Mouse (Mus musculus) heart, embryonic 11.5 days (tissue): ENCODE results near the gene Dph3. TPM values are rescaled to one million over a fixed set of nuclear protein-coding genes. Genes with fewer than 3 reads are reported as not detected.

Experiments
- ATAC-seq: fragments of 200-750 bp; cut with Nextera tagmentation; replicated peaks from 2 replicates; pipeline ENCODE4 v1.8.0; 2017; ENCODE audit warnings: moderate library complexity; ENCODE audit not compliant: insufficient number of reproducible peaks, low FRiP score, low TSS enrichment
- H3K27ac ChIP-seq: fragments of 300-500 bp; sonication (generic); 2 replicates; pipeline ENCODE4 v1.5.1; 2014; ENCODE audit warnings: mild to moderate bottlenecking, low read depth, low read length
- H3K27me3 ChIP-seq: fragments of 300-500 bp; sonication (generic); 2 replicates; pipeline ENCODE4 v1.6.1; 2014; ENCODE audit warnings: mild to moderate bottlenecking, low read length, mixed read lengths; ENCODE audit not compliant: control insufficient read depth, insufficient read depth
- H3K36me3 ChIP-seq: fragments of 300-500 bp; sonication (generic); 2 replicates; pipeline ENCODE4 v1.6.1; 2014; ENCODE audit warnings: mild to moderate bottlenecking, low read length, moderate library complexity, mixed read lengths; ENCODE audit not compliant: control insufficient read depth, insufficient read depth
- H3K4me1 ChIP-seq: fragments of 300-500 bp; sonication (generic); 2 replicates; pipeline ENCODE4 v1.6.1; 2014; ENCODE audit warnings: low read length; ENCODE audit not compliant: control insufficient read depth, insufficient read depth
- H3K4me2 ChIP-seq: fragments of 300-500 bp; sonication (generic); 2 replicates; pipeline ENCODE4 v1.6.1; 2014; ENCODE audit warnings: mild to moderate bottlenecking, moderate library complexity
- H3K4me3 ChIP-seq: fragments of 300-500 bp; sonication (generic); 2 replicates; pipeline ENCODE4 v1.5.1; 2014; ENCODE audit warnings: low read depth, low read length
- H3K9ac ChIP-seq: fragments of 300-500 bp; sonication (generic); 2 replicates; pipeline ENCODE4 v1.6.1; 2014; ENCODE audit warnings: mild to moderate bottlenecking, low read depth, low read length, moderate library complexity
- H3K9me3 ChIP-seq: fragments of 300-500 bp; sonication (generic); replicated peaks from 2 replicates; pipeline ENCODE4 v1.6.1; 2016; ENCODE audit warnings: low read length; ENCODE audit not compliant: control insufficient read depth
- WGBS: fragments of 180-500 bp; shearing (Covaris S2); extraction: QIAGEN DNeasy Blood & Tissue Kit; methylation state at CpG from one replicate; pipeline ENCODE4 v1.1.7; 2014; ENCODE audit not compliant: insufficient replicate concordance; 5-methylcytosine and 5-hydroxymethylcytosine counted together
- polyA plus RNA-seq: library from polyadenylated mRNA; unstranded; fragments of >200 nt; fragmentation: Nextera tagmentation; extraction: Ambion mirVana; gene quantifications from 2 replicates; pipeline ENCODE4 v1.2.1, GENCODE M21; 2014

Dph3 gene
- polyA plus RNA-seq, 1 experiment from 2014 or later: 99.3 TPM

DNA sequence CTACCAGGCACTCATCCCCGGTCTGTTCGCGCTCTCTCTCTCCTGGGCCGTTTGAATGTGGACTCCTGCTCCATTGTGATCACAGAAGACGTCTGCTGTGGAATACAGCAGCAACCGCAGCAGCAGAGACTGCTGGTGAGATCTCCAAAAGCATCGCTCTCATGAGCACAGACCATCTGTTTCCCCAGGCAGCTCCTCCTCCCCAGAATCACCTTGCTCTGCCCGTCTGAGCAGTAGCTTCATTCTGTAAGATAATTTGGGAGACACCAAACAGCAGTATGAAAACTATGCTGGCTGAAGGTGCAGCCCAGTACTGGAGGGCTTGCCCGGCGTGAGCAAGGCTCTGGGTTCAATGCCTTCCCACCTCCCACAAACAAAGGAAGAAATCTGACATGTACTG, 4.5 kb downstream of the Dph3 start:
- H3K36me3 ChIP-seq: peaks cover 10% of the 10 kb centered on the region; the same call in 1 of the 2 replicates
- H3K9ac ChIP-seq: no peak overlapping the region
- no peak overlapping the region for H3K27ac ChIP-seq
- H3K9me3 ChIP-seq: no peaks in the 10 kb centered on the region
- 79% methylated on average over 10 of the region's 10 CpGs for WGBS
- H3K27me3 ChIP-seq: no peaks in the 10 kb centered on the region
- no peaks in the 10 kb centered on the region for H3K4me1 ChIP-seq
- ATAC-seq: no peak
- no peak overlapping the region for H3K4me2 ChIP-seq
- H3K4me3 ChIP-seq: no peak overlapping the region

DNA sequence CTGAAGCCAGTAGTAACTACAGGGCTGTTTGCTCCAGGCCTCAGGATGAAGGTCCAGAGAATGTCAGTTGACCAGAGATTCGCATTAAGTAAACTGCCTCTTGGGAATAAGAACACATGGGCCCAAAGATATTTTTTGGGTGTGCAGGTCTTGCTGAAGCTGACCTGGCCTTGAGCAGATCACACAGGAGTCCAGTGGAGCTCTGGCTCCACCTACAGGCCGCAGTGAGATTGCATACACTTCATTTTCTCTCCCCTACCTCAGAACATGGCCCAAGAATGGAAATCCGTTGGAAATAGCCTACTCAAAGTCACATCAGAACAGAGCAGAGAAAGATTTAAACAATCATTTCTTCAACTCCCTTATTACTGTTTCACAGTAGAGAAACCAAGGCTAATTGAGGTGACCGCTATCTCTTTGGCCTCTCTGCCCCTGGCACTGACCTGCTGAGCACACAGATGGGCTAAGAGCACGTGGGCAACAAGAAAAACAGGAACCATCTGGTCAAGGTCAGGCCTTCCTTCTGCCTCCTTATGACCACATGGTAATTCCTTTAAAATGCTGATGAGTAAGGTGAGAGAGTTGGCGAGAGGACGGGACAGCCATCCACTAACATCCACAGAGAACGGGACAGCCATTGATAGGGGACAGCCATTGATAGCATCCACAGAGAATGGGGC, 8.5 kb downstream of the Dph3 start:
- Histone ChIP-seq H3K27me3 (no peaks in the 10 kb centered on the region), H3K9ac (no peak overlapping the region), H3K4me2 (no peak overlapping the region), H3K4me1 (peaks cover 14% of the 10 kb centered on the region), H3K27ac (no peak overlapping the region), H3K9me3 (no peaks in the 10 kb centered on the region), H3K4me3 (no peak overlapping the region), H3K36me3 (peaks cover 6% of the 10 kb centered on the region; the same call in 1 of the 2 replicates)
- no peak for ATAC-seq
- 46% methylated on average over 8 of the region's 8 CpGs for WGBS

DNA sequence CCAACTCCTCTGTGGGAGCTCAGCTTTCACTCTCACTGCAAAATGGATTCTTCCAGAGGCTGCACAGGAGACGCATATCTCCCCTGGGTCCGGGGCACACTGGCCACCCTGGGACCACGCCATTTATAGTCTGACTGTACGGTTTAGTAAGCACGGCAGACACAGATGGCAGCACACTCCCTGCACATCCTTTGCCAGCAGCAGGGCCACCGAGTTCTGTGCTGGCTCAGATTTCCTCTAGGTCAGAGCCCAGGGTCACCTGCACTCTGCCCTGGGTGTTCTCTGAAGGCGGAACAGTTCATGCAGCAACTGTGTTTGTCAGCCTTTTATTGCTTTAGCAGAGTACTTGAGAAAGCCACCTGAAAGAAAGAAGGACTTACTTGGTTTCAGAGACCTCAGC, 11.6 kb downstream of the Dph3 start:
- Histone ChIP-seq H3K4me3 (no peak overlapping the region), H3K27me3 (no peaks in the 10 kb centered on the region), H3K4me2 (no peak overlapping the region), H3K9me3 (no peaks in the 10 kb centered on the region), H3K4me1 (peaks cover 14% of the 10 kb centered on the region), H3K9ac (no peak overlapping the region), H3K27ac (peak overlapping the region; percentile 86), H3K36me3 (no peaks in the 10 kb centered on the region)
- 58% methylated on average over 7 of the region's 7 CpGs for WGBS
- ATAC-seq: no peak

DNA sequence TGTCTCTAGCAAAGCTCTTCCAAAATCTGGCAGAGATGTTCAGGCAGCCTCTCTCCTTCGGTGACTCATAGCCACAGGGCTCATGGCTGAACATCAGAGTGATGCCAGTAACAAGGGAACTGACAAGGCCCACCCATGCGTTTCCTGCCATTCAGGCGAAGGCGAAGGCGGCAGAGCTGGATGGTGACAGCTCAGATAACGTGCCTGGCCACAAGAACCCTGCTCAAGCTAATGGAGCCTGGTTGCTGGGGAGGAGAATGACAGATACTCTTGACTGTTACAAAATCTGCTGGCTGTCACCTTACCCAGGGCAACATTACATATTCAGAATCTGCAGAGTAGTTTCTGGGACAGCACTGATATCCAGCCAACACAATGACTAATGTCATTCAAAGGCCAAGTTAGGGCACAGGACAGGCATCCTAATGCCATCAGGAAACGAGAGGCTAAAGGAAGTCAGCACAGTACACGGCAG, 12.3 kb downstream of the Dph3 start:
- H3K4me2 ChIP-seq: no peak overlapping the region
- H3K27ac ChIP-seq: peak overlapping the region; percentile 86
- 12% methylated on average over 8 of the region's 8 CpGs for WGBS
- H3K4me1 ChIP-seq: peaks cover 14% of the 10 kb centered on the region
- H3K9me3 ChIP-seq: no peaks in the 10 kb centered on the region
- no peak overlapping the region for H3K4me3 ChIP-seq
- ATAC-seq: peak; percentile 66; the same call in 1 of the 2 replicates
- H3K27me3 ChIP-seq: no peaks in the 10 kb centered on the region
- no peaks in the 10 kb centered on the region for H3K36me3 ChIP-seq
- H3K9ac ChIP-seq: 0 out of 2 replicates have a peak overlapping the region, but pooled peaks have one; percentile 43

- Histone ChIP-seq H3K9me3 (no peaks in the 10 kb centered on the region), H3K4me3 (no peak overlapping the region), H3K4me2 (no peak overlapping the region), H3K36me3 (no peaks in the 10 kb centered on the region), H3K27me3 (no peaks in the 10 kb centered on the region), H3K9ac (0 out of 2 replicates have a peak overlapping the region, but pooled peaks have one; percentile 43), H3K4me1 (peaks cover 14% of the 10 kb centered on the region), H3K27ac (peak overlapping the region; percentile 86)
- 0 out of 2 replicates have a peak, but pooled peaks have one; percentile 12 for ATAC-seq
These were observed 12.7 kb downstream of the Dph3 start for GRCm38 (mm10) chr14:32072807-32073206.

- Histone ChIP-seq H3K4me1 (no peaks in the 10 kb centered on the region), H3K36me3 (no peaks in the 10 kb centered on the region), H3K9ac (no peak overlapping the region), H3K9me3 (no peaks in the 10 kb centered on the region), H3K27me3 (no peaks in the 10 kb centered on the region), H3K4me3 (no peak overlapping the region), H3K27ac (no peak overlapping the region), H3K4me2 (no peak overlapping the region)
- 82% methylated on average over 4 of the region's 4 CpGs for WGBS
- ATAC-seq: no peak
These were observed 24.1 kb downstream of the Dph3 start for GRCm38 (mm10) chr14:32061398-32061797.

- H3K36me3 ChIP-seq: no peaks in the 10 kb centered on the region
- H3K27me3 ChIP-seq: no peaks in the 10 kb centered on the region
- no peak overlapping the region for H3K27ac ChIP-seq
- no peak overlapping the region for H3K4me3 ChIP-seq
- WGBS: 69% methylated on average over 4 of the region's 4 CpGs
- peaks cover 16% of the 10 kb centered on the region for H3K4me1 ChIP-seq
- H3K9ac ChIP-seq: no peak overlapping the region
- H3K9me3 ChIP-seq: no peaks in the 10 kb centered on the region
- H3K4me2 ChIP-seq: no peak overlapping the region
- 0 out of 2 replicates have a peak, but pooled peaks have one; percentile 68 for ATAC-seq
These were observed 27.9 kb downstream of the Dph3 start for GRCm38 (mm10) chr14:32057664-32058063.

DNA sequence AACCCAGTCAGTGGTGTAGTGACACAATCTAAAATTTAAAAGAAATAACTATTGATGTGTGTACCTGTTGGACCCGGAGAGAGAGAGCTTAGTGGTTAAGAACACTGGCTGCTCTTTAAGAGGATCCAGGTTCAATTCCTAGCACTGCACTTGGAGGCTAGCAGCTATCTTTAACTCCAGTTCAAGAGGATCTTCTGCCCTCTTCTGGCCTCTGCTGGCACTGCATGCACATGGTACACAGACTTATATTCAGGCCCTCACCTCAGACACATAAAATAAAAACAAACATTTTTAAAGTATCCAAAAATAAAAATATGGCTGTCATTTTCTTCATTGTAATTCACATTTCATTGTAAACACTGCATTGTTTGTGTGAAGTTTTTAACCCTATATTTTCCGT, 28.9 kb downstream of the Dph3 start:
- H3K4me2 ChIP-seq: no peak overlapping the region
- 93% methylated on average over 2 of the region's 2 CpGs for WGBS
- peaks cover 16% of the 10 kb centered on the region for H3K4me1 ChIP-seq
- H3K9me3 ChIP-seq: no peaks in the 10 kb centered on the region
- H3K4me3 ChIP-seq: no peak overlapping the region
- no peak for ATAC-seq
- no peaks in the 10 kb centered on the region for H3K36me3 ChIP-seq
- no peaks in the 10 kb centered on the region for H3K27me3 ChIP-seq
- no peak overlapping the region for H3K9ac ChIP-seq
- no peak overlapping the region for H3K27ac ChIP-seq

DNA sequence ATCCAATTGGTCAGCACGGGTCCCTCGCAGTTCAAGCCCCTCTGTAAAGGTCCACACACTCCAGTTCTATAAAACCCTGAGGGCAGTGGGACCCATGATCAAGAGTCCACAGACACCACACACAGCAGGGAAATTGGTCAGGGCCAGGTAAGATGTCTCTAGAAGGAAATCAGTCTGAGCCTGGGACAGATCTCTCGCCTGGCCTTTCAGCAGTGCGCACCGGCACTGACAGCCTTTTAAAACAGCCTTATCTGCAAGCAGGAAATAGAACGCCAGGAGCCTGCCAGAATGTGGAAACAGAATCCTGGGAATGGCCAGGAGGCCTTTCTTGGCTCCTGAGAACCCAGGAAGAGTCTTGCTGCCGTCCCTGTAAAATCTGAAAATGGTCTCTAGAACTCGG, 29.7 kb downstream of the Dph3 start:
- H3K27me3 ChIP-seq: no peaks in the 10 kb centered on the region
- no peak for ATAC-seq
- peak overlapping the region; percentile 25 for H3K27ac ChIP-seq
- H3K4me3 ChIP-seq: no peak overlapping the region
- peak overlapping the region; percentile 52; the same call in 1 of the 2 replicates for H3K9ac ChIP-seq
- H3K4me1 ChIP-seq: peaks cover 16% of the 10 kb centered on the region
- WGBS: 24% methylated on average over 8 of the region's 8 CpGs
- no peaks in the 10 kb centered on the region for H3K9me3 ChIP-seq
- H3K36me3 ChIP-seq: no peaks in the 10 kb centered on the region
- peak overlapping the region; percentile 9; the same call in 1 of the 2 replicates for H3K4me2 ChIP-seq
